Mouse (Mus musculus): Measurements from ENCODE around the gene Egfr. TPM values are rescaled to one million over a fixed set of nuclear protein-coding genes. Genes with fewer than 3 reads are reported as not detected.

The Egfr gene
- total RNA-seq, 2 experiments from 2014 or later = 0.11 to 0.94 TPM

GRCm38 (mm10) chr11:16950226-16950975, 198.4 kb downstream of the Egfr start:
- no peak for ATAC-seq (ENCODE audit: poor library complexity, severe bottlenecking)

GRCm38 (mm10) chr11:16950976-16951760, 199.2 kb downstream of the Egfr start, which contains the start of gene Fbxo48:
Gene Fbxo48, plus strand, starts transcription at chr11:16951375.
- peak; percentile 93 for ATAC-seq (ENCODE audit: poor library complexity, severe bottlenecking)

GRCm38 (mm10) chr11:16951761-16952010, 199.7 kb downstream of the Egfr start:
- peak; percentile 11 for ATAC-seq (ENCODE audit: poor library complexity, severe bottlenecking)

GRCm38 (mm10) chr11:16956115-16956862, 204.3 kb downstream of the Egfr start:
- peak; percentile 92 for ATAC-seq (ENCODE audit: poor library complexity, severe bottlenecking)

GRCm38 (mm10) chr11:16957030-16957429, 205.0 kb downstream of the Egfr start:
- peak; percentile 2; the same call in 1 of the 2 replicates for ATAC-seq (ENCODE audit: poor library complexity, severe bottlenecking)

GRCm38 (mm10) chr11:16958520-16958919, 206.5 kb downstream of the Egfr start:
- ATAC-seq (ENCODE audit: poor library complexity, severe bottlenecking) = no peak

Other genes starting within 250 kb of the Egfr start
- gene Sec61g, start 243.7 kb upstream of the Egfr start, total RNA-seq (2015) = 8.2 and 11.2 TPM in 2 replicates
- gene Sec61g, start 243.7 kb upstream of the Egfr start, total RNA-seq (2017) = 15.3 and 17.2 TPM in 2 replicates
- 10.6 and 11.4 TPM in 2 replicates for gene Fbxo48, start 199.2 kb downstream of the Egfr start, total RNA-seq (2015)
- gene Fbxo48, start 199.2 kb downstream of the Egfr start, total RNA-seq (2017) = 11.3 and 12.2 TPM in 2 replicates